Mouse (Mus musculus): ENCODE results near the gene Hoxc10.

- TF ChIP-seq CTCF (IDR thresholded peaks at IDR 0.05; ENCODE audit: low read depth) (peak; percentile 16; the same call in 1 of the 2 replicates), EP300 (IDR thresholded peaks at IDR 0.05; ENCODE audit: low read depth) (no peak)
Measured at GRCm38 (mm10) chr15:102970740-102971139, 4.1 kb downstream of the Hoxc10 start.

Data from liver, postnatal 0 days (tissue).